ENCODE assay signal across 18 mouse cellular contexts in genomic region chr5:76964651-76965050, GRCm38 (mm10). TPM values are rescaled to one million over a fixed set of nuclear protein-coding genes. Genes with fewer than 3 reads are reported as not detected.
A peak's percentile ranks its signal among the peaks of the same experiment; 100 is the strongest.
DNase-seq lines count a peak whose midpoint lies in the region; ATAC-seq and TF ChIP-seq lines count a peak whose summit lies in the region.
"Had no signal": no experiment of that assay in that cellular context is flagged by ENCODE, and none has a peak within 500 bp of the region (broad histone marks: within the 10 kb centered on the region; RNA-seq: fewer than 3 reads in every experiment).

No protein-coding gene starts in this region.

- peak; percentile 39 for DNase-seq in gastrocnemius, adult 2 months
- no peak for DNase-seq in gastrocnemius, postnatal 4 days (ENCODE audit: low spot score in 2 of 2)
- peak; percentile 28 for DNase-seq in kidney, postnatal 10 days
- no peak for DNase-seq in kidney, adult 11 months
- DNase-seq in lung, postnatal 0 days (ENCODE audit: low spot score): peak; percentile 26
- DNase-seq in lung, postnatal 14 days: no peak
- no peak for DNase-seq in forebrain, embryonic 11.5 days (ENCODE audit: low spot score)
- DNase-seq: adrenal gland, adult 8-10 months; cerebellum, postnatal 10 days; heart, adult 18-20 months; lung, postnatal 36 days; thymus, adult 18-20 months had no signal

- no peak for ATAC-seq in lung, postnatal 0 days
- 0 out of 2 replicates have a peak, but pooled peaks have one; percentile 29 for ATAC-seq in megakaryocyte progenitor cell, adult 5-6 weeks (replicated peaks; ENCODE audit: poor library complexity)
- no peak for ATAC-seq in forebrain, embryonic 11.5 days (replicated peaks; ENCODE audit: low FRiP score)
- ATAC-seq: forebrain, embryonic 15.5 days; hindbrain, embryonic 16.5 days had no signal

- no peak overlapping the region for H3K4me3 ChIP-seq in gastrocnemius, adult 2 months
- no peak overlapping the region for H3K4me3 ChIP-seq in lung, postnatal 0 days (ENCODE audit: low read depth, low read length)
- H3K4me3 ChIP-seq in forebrain, embryonic 11.5 days (ENCODE audit: low read depth, low read length): no peak overlapping the region
- H3K4me3 ChIP-seq: forebrain, embryonic 15.5 days; limb, embryonic 15.5 days; midbrain, embryonic 12.5 days had no signal

- TF ChIP-seq EP300 in lung, postnatal 0 days (IDR thresholded peaks at IDR 0.05): no peak

- H3K36me3 ChIP-seq in lung, postnatal 0 days (ENCODE audit: insufficient read depth, low read length): peaks cover 40% of the 10 kb centered on the region
- peaks cover 16% of the 10 kb centered on the region; the same call in 1 of the 2 replicates for H3K36me3 ChIP-seq in forebrain, embryonic 11.5 days (ENCODE audit: control insufficient read depth, insufficient read depth, low read length)

- 90% methylated on average over 3 of the region's 3 CpGs for WGBS in lung, postnatal 0 days
- 89% methylated on average over 3 of the region's 3 CpGs for WGBS in forebrain, embryonic 11.5 days

- no peaks in the 10 kb centered on the region for H3K9me3 ChIP-seq in lung, postnatal 0 days (ENCODE audit: low read length)
- H3K9me3 ChIP-seq in forebrain, embryonic 11.5 days (ENCODE audit: control insufficient read depth, low read length): no peaks in the 10 kb centered on the region
- H3K9me3 ChIP-seq: forebrain, embryonic 15.5 days; limb, embryonic 15.5 days; midbrain, embryonic 12.5 days had no signal

- H3K4me2 ChIP-seq in lung, postnatal 0 days (replicated peaks; ENCODE audit: low read depth, low read length): no peak overlapping the region
- H3K4me2 ChIP-seq in forebrain, embryonic 11.5 days (ENCODE audit: low read depth, low read length, severe bottlenecking): no peak overlapping the region
- H3K4me2 ChIP-seq: forebrain, embryonic 15.5 days; limb, embryonic 15.5 days; midbrain, embryonic 12.5 days had no signal

- no peaks in the 10 kb centered on the region for H3K27me3 ChIP-seq in lung, postnatal 0 days (replicated peaks; ENCODE audit: insufficient read depth, low read length)
- H3K27me3 ChIP-seq in forebrain, embryonic 11.5 days (ENCODE audit: control insufficient read depth, insufficient read depth, low read length): no peaks in the 10 kb centered on the region
- H3K27me3 ChIP-seq: forebrain, embryonic 15.5 days; limb, embryonic 15.5 days; midbrain, embryonic 12.5 days had no signal

- TF ChIP-seq CTCF in gastrocnemius, adult 2 months (IDR thresholded peaks at IDR 0.05): peak; percentile 53
- TF ChIP-seq CTCF in lung, postnatal 0 days (IDR thresholded peaks at IDR 0.05): peak; percentile 53

- no peaks in the 10 kb centered on the region for H3K4me1 ChIP-seq in lung, postnatal 0 days (ENCODE audit: insufficient read depth, low read depth, low read length)
- no peaks in the 10 kb centered on the region for H3K4me1 ChIP-seq in forebrain, embryonic 11.5 days (replicated peaks; ENCODE audit: control insufficient read depth, insufficient read depth, low read length)
- H3K4me1 ChIP-seq: forebrain, embryonic 15.5 days; limb, embryonic 15.5 days; midbrain, embryonic 12.5 days had no signal

- H3K27ac ChIP-seq in gastrocnemius, adult 2 months: no peak overlapping the region
- no peak overlapping the region for H3K27ac ChIP-seq in lung, postnatal 0 days (ENCODE audit: low read length)
- no peak overlapping the region for H3K27ac ChIP-seq in forebrain, embryonic 11.5 days (ENCODE audit: low read depth, low read length)
- H3K27ac ChIP-seq: forebrain, embryonic 15.5 days; limb, embryonic 15.5 days; midbrain, embryonic 12.5 days had no signal

- no peak overlapping the region for H3K9ac ChIP-seq in lung, postnatal 0 days (replicated peaks; ENCODE audit: low read depth)
- no peak overlapping the region for H3K9ac ChIP-seq in forebrain, embryonic 11.5 days (ENCODE audit: low read length)
- H3K9ac ChIP-seq: forebrain, embryonic 15.5 days; limb, embryonic 15.5 days; midbrain, embryonic 12.5 days had no signal

- intact Hi-C loops in gastrocnemius, adult 2 months (cut with DNase I): no loop called here

RNA-seq across cellular contexts. Expression of gene Srp72, which starts 9.8 kb away (rescaled TPM):
- total RNA-seq in gastrocnemius, adult 2 months (2021): 10 to 100 TPM; 46.6 to 55.9 TPM
- total RNA-seq in gastrocnemius, postnatal 4 days (2021): 10 to 100 TPM; 84.2 to 86.6 TPM
- polyA plus RNA-seq in lung, postnatal 0 days (2015; fragmentation: Nextera tagmentation; extraction: Ambion mirVana): 49.5 and 53.4 TPM in 2 replicates
- total RNA-seq in megakaryocyte progenitor cell, adult 5-6 weeks (2015): 143 and 160 TPM in 2 replicates
- total RNA-seq in megakaryocyte progenitor cell, adult 5-6 weeks (2017): 142 and 151 TPM in 2 replicates
- polyA plus RNA-seq in forebrain, embryonic 11.5 days (2014; fragmentation: Nextera tagmentation; extraction: Ambion mirVana): 72.4 and 77.1 TPM in 2 replicates

RNA-seq across cellular contexts. Expression of gene Ppat, which starts 13.3 kb away (rescaled TPM):
- 10 to 100 TPM; 21.2 to 21.8 TPM for total RNA-seq in gastrocnemius, adult 2 months (2021)
- total RNA-seq in gastrocnemius, postnatal 4 days (2021): 10 to 100 TPM; 35.6 to 39.2 TPM
- polyA plus RNA-seq in lung, postnatal 0 days (2015; fragmentation: Nextera tagmentation; extraction: Ambion mirVana): 12.5 and 14.0 TPM in 2 replicates
- 47.7 and 62.1 TPM in 2 replicates for total RNA-seq in megakaryocyte progenitor cell, adult 5-6 weeks (2015)
- total RNA-seq in megakaryocyte progenitor cell, adult 5-6 weeks (2017): 71.2 and 80.3 TPM in 2 replicates
- polyA plus RNA-seq in forebrain, embryonic 11.5 days (2014; fragmentation: Nextera tagmentation; extraction: Ambion mirVana): 46.1 and 50.1 TPM in 2 replicates

RNA-seq across cellular contexts. Expression of gene Paics, which starts 13.5 kb away (rescaled TPM):
- 100 to 1,000 TPM; 129 to 139 TPM for total RNA-seq in gastrocnemius, adult 2 months (2021)
- total RNA-seq in gastrocnemius, postnatal 4 days (2021): 100 to 1,000 TPM; 150 to 154 TPM
- polyA plus RNA-seq in lung, postnatal 0 days (2015; fragmentation: Nextera tagmentation; extraction: Ambion mirVana): 166 and 167 TPM in 2 replicates
- total RNA-seq in megakaryocyte progenitor cell, adult 5-6 weeks (2015): 393 and 397 TPM in 2 replicates
- 381 and 407 TPM in 2 replicates for total RNA-seq in megakaryocyte progenitor cell, adult 5-6 weeks (2017)
- 456 and 462 TPM in 2 replicates for polyA plus RNA-seq in forebrain, embryonic 11.5 days (2014; fragmentation: Nextera tagmentation; extraction: Ambion mirVana)

RNA-seq across cellular contexts. Expression of gene Arl9, which starts 39.2 kb away (rescaled TPM):
- not detected for total RNA-seq in gastrocnemius, adult 2 months (2021)
- total RNA-seq in gastrocnemius, postnatal 4 days (2021): not detected
- polyA plus RNA-seq in lung, postnatal 0 days (2015; fragmentation: Nextera tagmentation; extraction: Ambion mirVana): not detected in 2 replicates
- 1.3 and 1.9 TPM in 2 replicates for total RNA-seq in megakaryocyte progenitor cell, adult 5-6 weeks (2015)
- not detected in 2 replicates for total RNA-seq in megakaryocyte progenitor cell, adult 5-6 weeks (2017)
- polyA plus RNA-seq in forebrain, embryonic 11.5 days (2014; fragmentation: Nextera tagmentation; extraction: Ambion mirVana): not detected in 2 replicates
- total RNA-seq: adrenal gland, adult 8-10 months; heart, adult 18-20 months had no signal
- polyA plus RNA-seq: forebrain, embryonic 15.5 days; heart, embryonic 16.5 days; hindbrain, embryonic 16.5 days; limb, embryonic 15.5 days; midbrain, embryonic 12.5 days had no signal

RNA-seq across cellular contexts. Expression of gene Thegl, which starts 51.2 kb away (rescaled TPM):
- total RNA-seq in gastrocnemius, adult 2 months (2021): not detected
- not detected for total RNA-seq in gastrocnemius, postnatal 4 days (2021)
- polyA plus RNA-seq in lung, postnatal 0 days (2015; fragmentation: Nextera tagmentation; extraction: Ambion mirVana): 0.80 and 1.2 TPM in 2 replicates
- not detected in 2 replicates for total RNA-seq in megakaryocyte progenitor cell, adult 5-6 weeks (2015)
- total RNA-seq in megakaryocyte progenitor cell, adult 5-6 weeks (2017): not detected in 2 replicates
- polyA plus RNA-seq in forebrain, embryonic 11.5 days (2014; fragmentation: Nextera tagmentation; extraction: Ambion mirVana): 0.23 and 0.37 TPM in 2 replicates
- total RNA-seq: heart, adult 18-20 months had no signal
- polyA plus RNA-seq: heart, embryonic 16.5 days; midbrain, embryonic 12.5 days had no signal

Comparison
In these comparisons a context has a peak if more than half of its experiments do, and no peak if none do; other contexts are left out.
1. DNase-seq: peak in gastrocnemius, adult 2 months (single experiment), kidney, postnatal 10 days (single experiment) and lung, postnatal 0 days (single experiment); none in gastrocnemius, postnatal 4 days (0 of 2), kidney, adult 11 months (single experiment), lung, postnatal 14 days (single experiment) and forebrain, embryonic 11.5 days (single experiment).